Mouse (Mus musculus) adrenal gland, adult (tissue): ENCODE data around the gene Eps15l1.

ENCODE experiments used
- DNase-seq, 2 experiments: peaks; one replicate each; pipeline ENCODE4 v3.0.0; 2022 to 2023; ENCODE audit warnings: low spot score in 1 of 2; ENCODE audit not compliant: inconsistent age in 2 of 2

The Eps15l1 gene

GRCm38 (mm10) chr8:72415252-72415651, 6.0 kb downstream of the Eps15l1 start:
- DNase-seq: peak in 1 of 2 experiments; percentile 51

GRCm38 (mm10) chr8:72413839-72414238, 7.4 kb downstream of the Eps15l1 start:
- DNase-seq: no peak

DNA sequence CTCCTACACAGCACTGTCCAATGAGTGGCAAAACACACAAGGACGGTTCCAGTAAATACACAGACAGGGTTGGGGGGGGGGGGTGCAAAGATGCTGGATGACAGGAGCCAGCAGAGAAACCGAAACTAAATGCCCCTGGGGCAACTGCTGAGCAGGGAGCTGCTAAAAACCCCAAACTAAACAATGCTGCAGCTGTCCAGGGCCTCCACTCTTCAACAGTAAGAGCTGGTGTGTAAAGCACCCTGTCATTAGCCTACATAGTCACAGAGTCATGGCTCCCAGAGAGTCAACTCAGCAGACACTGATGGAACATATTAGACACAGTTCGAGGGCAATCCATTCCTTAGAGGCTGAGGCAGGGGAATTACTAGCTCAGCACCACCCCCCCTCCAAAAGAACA, 11.8 kb downstream of the Eps15l1 start:
- no peak for DNase-seq

DNA sequence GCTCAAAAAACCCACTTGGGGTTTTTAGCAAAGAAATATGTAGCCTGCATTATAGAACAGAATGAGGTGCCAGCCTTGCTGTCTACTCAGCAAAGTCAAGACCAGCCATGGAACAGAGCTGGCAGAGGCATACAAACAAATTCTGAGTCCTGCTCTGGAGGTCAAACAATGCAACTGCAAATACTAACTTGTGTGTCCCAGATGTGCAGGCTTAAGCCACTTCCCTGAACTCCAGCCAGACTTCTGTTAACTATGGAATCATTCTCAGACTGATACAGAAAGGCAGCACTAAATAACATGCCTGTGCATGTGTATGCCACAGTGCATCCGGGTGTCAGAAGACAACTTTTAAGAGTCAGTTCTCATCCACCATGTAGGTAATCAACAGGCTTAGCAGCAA, 13.4 kb downstream of the Eps15l1 start:
- peak in 1 of 2 experiments; percentile 54 for DNase-seq

DNA sequence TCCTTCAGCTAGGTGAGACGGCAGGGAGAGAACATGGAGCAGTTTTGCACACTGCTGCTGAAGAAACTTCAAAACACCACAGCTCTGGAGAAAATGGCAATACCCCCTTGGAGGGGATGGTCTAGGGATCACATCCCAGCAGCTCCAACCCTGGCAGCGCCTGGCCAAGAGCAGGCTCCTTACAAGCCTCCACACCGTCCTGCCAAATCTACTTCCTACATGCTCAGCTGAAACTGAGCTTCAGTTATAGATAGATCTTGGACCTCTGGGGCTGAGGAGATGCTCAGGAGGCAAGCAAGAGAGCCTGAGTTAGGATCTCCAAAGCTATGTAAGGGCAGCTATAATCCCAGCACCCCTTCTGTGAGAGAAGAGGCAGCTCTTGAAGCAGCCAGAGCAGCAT, 18.3 kb downstream of the Eps15l1 start:
- DNase-seq: no peak

GRCm38 (mm10) chr8:72401381-72401780, 19.9 kb downstream of the Eps15l1 start:
- DNase-seq: no peak

GRCm38 (mm10) chr8:72385737-72386136, 35.5 kb downstream of the Eps15l1 start:
- no peak for DNase-seq

DNA sequence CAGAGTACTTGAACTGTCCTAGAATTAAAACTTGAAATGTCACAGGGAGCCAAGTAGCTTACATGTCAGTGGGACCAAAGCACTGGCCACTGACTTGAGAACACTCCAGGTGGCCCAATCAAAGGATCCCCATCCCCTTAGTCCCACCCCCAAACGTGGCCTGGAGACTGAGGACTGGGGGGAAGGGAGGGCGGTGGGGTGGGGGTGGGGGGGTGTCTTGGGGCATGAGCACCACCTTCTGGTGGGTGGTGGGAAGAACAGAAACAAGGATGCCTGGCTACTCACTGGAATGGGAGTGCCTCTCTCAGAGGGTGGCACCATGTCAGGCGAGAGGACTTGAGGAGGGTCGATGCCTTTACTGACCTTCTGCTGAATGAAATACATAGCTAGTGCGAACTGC, 38.9 kb downstream of the Eps15l1 start:
- DNase-seq: peak in 1 of 2 experiments; percentile 43

DNA sequence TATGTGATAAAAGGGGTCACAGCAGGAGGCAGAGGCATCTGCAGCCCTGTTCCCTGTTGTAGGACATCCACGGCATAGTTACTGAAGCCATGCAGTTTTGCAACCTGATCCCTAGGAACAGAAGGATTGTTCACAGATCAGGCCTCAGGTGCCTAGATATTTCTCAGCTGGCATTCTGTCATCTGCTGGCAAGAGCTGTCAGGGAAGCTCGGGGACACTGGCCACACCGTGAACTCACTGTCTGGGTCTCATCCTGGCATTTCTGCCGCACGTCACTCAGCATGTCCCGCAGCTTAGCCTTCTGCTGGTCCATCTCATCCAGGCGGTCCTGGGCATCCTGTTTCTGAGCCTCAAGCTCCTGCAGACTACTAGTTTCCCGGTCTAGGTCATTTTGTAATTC, 40.6 kb downstream of the Eps15l1 start:
- DNase-seq: no peak

DNA sequence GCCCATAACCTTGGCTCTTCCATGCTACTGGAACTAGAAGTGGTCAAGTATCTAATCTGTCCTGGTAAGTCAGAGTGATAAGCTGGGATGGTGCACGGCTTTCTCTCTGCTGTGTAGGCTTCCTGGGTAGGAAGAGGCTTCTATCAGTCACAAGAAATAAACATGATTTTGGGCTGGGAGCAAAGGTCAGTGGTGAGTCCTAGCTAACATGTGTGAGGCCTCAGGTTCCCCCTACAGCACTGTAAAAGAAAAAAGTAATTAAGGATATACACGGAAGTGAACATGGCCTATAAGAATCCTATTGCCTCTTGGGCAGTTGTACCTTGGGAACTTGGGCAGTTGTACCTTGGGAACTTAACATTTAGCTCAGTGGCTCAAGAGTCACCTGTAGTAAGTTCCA, 44.4 kb downstream of the Eps15l1 start:
- no peak for DNase-seq

DNA sequence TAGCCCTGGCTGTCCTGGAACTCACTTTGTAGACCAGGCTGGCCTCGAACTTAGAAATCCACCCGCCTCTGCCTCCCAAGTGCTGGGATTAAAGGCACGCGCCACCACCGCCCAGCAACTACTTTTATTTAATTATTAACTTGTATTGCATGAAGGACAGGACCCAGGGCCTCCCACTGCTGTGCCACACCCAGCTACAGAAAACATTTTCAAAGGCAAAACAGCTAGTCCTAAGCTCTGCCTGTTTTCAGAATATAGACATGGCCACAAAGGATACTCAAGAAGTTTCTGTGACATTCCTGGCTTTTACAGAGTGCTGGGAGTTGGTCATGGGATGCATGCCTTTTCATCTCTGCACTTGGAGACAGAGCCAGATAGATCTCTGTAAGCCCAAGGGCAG, 45.0 kb downstream of the Eps15l1 start:
- no peak for DNase-seq

- DNase-seq: no peak
Observed at GRCm38 (mm10) chr8:72375161-72375560, 46.1 kb downstream of the Eps15l1 start.

GRCm38 (mm10) chr8:72372311-72372710, 48.9 kb downstream of the Eps15l1 start:
- DNase-seq: no peak

DNA sequence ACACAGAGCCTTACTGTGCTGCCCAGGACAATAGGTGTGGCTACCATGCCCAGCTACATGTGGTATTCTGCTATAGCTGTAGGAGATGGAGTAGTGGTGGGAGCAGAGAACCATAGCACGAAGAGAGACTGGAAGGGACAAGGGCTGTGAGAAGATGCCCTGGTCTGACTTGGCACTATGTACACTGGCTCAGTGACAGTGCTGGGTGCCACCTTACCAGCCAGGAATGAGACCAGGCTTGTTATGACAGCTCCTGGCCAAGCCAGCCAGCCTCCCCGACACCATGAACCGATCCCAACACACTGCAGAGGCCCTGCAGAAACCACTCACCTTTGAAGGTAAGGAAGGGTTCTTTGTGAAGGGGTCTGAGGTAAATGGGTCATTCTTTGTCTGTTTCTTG, 49.9 kb downstream of the Eps15l1 start:
- no peak for DNase-seq

DNA sequence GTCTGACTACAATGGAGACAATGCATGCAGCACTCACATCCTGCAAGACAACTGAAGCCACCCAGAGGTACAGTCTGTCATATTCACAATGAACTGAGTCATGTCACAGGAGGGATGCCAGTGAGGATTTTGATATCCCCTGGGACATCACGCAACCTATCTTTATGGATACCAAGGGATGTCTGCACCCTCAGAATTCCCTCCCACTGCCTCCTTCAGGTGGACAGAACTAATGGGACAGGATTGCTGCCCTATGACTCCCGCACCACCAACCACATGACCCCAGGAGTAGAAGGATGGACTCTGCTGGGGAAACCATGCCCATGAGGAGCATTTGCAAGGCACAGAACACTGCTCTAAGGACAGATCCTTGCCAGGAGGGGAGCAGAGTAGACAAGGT, 54.8 kb downstream of the Eps15l1 start:
- no peak for DNase-seq

DNA sequence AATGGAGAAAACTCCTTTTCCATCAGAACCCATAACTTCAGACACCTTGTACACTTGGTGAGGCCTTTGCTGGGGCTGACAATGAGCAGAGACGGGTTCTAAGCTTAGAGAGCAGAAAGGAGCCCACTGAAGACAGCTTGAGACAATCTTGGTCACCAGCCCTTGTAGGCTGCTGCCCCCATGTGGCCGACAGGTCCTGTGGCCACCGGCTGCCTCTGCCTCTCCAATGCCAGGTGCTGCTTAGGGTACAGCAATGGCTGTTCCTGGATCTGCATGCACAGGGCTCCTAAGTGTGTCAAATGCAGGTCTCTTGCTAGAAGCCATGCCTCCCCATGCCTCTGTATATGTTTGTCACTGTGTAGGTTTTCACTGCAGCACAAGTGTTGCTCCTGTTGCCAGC, 55.4 kb downstream of the Eps15l1 start:
- DNase-seq: peak; percentile 85 to 93

DNA sequence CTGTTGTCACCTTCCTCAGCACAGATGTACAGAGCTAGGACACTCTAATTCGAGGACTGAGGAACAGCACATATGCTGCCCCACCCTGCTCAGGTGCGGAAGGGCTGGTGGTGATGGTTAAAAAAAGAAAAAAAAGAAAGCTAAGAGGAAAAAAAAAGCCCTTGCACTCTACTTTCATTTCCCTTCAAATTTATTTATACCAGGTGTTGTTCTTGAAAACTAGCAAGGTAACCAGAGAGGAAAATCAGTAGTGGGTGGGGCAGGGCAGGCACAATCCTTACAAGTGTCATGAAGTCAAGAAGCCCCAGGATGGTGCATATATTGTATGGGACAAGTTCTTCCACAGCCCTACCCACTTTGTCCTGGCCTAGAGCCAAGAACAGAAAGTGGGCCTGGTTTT, 56.2 kb downstream of the Eps15l1 start:
- peak in 1 of 2 experiments; percentile 26 for DNase-seq

DNA sequence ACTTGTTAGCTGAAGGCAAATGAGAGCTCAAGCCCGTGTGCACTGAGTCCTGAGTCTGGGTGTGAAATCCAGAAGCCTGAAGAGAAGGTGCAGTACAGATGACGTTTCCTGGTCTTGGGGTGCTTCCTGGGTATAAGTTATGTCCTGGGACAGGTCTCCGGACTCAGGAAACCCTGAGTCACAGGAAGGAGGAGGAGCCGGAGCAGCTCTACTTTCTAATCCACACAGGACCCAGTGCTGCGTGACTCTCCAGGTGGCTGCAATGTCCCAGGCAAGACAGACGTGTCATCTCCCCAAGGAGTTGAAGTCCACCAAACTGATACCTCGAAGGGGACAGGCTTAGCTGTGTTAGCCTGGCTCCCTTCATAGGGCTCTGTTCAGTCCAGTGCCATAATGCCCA, 57.8 kb downstream of the Eps15l1 start:
- DNase-seq: peak; percentile 47 to 70

- no peak for DNase-seq
Observed at GRCm38 (mm10) chr8:72362754-72363153, 58.5 kb downstream of the Eps15l1 start.

DNA sequence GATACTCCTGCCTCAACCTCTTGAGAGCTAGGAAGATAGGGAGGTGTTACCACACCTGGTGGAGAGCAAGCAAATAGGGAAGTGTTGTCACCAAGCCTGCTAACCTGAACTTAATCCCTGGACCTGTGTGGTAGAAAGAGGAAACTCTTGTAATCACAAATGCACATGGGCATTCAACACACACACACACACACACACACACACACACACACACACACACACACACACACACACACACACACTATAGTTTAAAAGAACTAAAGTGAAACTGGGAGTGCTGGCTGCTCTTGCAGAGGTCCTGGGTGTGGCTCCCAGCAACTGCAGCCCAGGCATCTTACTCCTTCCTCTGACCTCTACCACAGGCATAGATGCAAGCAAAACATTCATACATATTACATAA, 61.1 kb downstream of the Eps15l1 start:
- no peak for DNase-seq

DNA sequence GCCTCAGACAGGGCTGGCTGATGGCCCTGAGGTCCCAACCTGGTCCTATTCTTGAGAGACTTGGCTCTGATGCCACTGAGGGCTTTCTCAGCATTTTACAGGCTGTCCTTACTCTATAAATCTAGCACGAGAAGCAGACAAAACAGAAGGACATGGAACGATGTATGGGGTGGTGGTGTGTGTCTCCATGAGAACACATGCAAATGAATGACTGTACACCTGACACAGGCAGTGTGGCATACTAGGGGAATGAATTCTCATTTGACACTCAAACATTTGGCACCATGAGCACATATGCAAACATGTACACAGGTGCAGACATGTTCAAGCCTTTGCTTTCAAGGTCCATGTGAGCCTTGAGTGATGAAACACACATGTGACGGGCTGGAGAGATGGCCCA, 64.7 kb downstream of the Eps15l1 start:
- no peak for DNase-seq

GRCm38 (mm10) chr8:72354272-72354671, 67.0 kb downstream of the Eps15l1 start:
- DNase-seq: peak in 1 of 2 experiments; percentile 66

GRCm38 (mm10) chr8:72353700-72354045, 67.6 kb downstream of the Eps15l1 start:
- no peak for DNase-seq
